Mouse (Mus musculus) frontal cortex, postnatal 14 days (tissue): ENCODE data around the gene Hist1h1c.
"Not testable (repeated sequence)": the region's sequence is repeated elsewhere in the genome, so short reads cannot be mapped to it uniquely, and the experiment has no call there.

Experiments
- DNase-seq, 2 experiments: peaks; one replicate each; pipeline ENCODE4 v3.0.0; 2022; ENCODE audit warnings: low spot score in 2 of 2

Hist1h1c gene

GRCm38 (mm10) chr13:23716261-23717042 lies 22.2 kb upstream of the Hist1h1c start:
- DNase-seq, result no peak

- no peak for DNase-seq
Observed at GRCm38 (mm10) chr13:23717176-23717575, 21.4 kb upstream of the Hist1h1c start.

- not testable (repeated sequence) for DNase-seq
Observed at GRCm38 (mm10) chr13:23717593-23718245, 20.9 kb upstream of the Hist1h1c start.

DNA sequence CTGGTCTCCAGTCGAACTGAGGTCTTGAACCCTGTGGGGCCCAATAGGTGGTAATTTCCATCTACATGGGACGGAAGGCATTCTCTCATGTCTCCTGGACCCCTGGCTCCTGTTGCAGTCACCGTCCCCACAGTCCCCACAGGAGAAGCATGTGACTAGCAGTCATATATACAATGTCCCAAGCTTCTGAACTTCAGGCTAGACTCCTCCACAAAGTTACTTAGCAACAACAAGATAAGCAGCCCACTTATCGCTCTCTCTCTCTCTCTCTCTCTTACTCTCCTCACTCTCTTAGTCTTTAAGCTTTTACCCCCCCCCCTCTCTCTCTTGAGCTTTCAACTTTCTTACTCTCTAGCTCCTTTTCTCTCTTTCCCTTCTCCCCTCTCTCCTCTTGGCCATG lies 14.4 kb upstream of the Hist1h1c start:
- DNase-seq, result no peak

DNA sequence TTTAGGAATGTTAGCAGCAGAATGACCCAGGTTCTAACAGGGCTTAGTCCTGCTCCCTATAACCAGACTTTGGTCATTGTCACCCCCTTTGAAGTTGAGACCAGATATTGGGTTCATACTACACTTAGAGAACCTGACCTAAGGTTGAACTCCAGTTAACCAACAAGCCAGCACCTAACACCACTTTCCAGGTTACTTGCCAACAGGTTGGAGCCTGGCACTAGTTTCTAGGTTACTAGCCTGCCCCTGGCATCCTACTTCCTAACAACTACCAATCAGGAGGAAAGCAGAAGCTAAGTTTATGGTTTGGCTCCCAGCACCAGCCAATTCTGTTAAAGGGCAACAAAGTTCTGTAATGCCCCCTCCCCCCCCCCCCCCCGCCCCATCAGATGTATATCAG lies 13.4 kb upstream of the Hist1h1c start:
- no peak for DNase-seq

GRCm38 (mm10) chr13:23728472-23729191 lies 10.0 kb upstream of the Hist1h1c start:
- no peak for DNase-seq

DNA sequence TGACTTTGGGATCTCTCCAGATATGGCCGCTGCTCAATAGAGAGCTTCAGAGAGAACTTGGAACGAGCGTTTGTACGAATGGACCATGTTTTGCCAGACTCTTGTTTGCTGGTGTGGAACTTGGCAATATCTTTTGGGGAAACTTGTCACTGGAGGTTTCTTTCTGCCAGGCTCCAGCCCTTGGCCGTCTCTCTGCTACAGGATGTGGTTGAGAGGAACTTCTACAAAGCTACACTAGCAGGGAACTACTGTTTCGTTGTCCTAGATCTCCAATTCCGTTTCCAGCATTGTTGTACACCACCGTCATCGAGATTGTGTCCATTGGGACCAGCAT lies 9.4 kb upstream of the Hist1h1c start:
- DNase-seq, result no peak

DNA sequence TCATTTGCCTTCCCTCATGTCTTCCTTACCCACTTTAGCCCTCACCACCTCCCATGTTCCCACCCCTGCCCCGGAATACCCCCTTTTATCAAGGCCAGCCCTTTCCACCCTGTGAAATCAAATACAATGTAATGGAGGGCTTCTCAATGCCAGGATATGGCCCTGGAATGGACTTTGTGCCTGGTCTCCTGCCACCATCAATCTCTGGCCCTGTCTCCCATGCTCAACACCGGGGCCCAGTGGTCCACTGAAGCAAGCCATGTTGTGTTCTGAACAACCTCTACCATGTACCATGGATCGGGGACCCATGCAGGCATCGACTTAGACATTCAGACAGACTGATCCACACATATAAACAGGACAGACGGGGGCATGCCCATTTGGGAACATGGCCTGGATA lies 8.9 kb upstream of the Hist1h1c start:
- no peak for DNase-seq

GRCm38 (mm10) chr13:23730479-23730878 lies 8.1 kb upstream of the Hist1h1c start:
- no peak for DNase-seq

- DNase-seq, result no peak
Observed at GRCm38 (mm10) chr13:23732156-23732804, 6.3 kb upstream of the Hist1h1c start.

- no peak for DNase-seq
Observed at GRCm38 (mm10) chr13:23737091-23737490, 1.5 kb upstream of the Hist1h1c start.

DNA sequence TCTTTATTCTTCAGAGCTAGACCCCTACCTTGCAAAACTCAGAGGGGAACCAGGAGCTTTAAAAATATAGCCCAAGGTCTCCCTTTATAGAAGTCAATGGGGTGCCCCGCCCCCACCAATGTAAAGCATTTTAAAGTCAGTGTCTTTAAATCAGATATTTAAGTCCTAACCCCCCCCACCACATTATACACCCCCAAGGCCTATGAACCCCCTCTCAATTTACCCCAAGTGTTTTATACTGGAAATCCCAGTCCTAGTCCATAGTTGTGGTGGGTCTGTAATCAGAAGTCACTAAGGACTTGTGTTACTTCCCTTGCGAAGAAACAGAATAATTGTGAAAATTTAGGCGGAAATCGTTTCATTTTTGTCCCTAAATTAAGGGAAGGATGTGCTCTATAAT lies 567 bp upstream of the Hist1h1c start:
- no peak for DNase-seq

- peak; percentile 90 to 92 for DNase-seq
Observed at GRCm38 (mm10) chr13:23739069-23739921, 687 bp downstream of the Hist1h1c start.

DNA sequence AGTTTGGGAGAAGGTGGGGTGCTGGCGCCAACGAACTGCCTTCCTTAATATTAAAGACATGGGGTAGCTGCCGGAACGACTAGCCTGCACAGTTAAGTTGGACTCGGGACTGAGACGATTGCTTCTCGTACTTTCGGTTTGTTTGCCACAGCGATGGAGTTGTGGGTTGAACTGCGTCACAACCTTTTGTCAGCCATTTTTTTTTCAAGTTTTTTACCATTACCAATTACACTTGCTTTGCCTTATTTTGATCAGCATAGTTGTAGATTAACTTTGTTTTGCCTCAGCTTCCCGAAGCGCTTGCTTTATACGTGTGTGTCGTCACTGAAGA lies 1.3 kb downstream of the Hist1h1c start:
- no peak for DNase-seq

DNA sequence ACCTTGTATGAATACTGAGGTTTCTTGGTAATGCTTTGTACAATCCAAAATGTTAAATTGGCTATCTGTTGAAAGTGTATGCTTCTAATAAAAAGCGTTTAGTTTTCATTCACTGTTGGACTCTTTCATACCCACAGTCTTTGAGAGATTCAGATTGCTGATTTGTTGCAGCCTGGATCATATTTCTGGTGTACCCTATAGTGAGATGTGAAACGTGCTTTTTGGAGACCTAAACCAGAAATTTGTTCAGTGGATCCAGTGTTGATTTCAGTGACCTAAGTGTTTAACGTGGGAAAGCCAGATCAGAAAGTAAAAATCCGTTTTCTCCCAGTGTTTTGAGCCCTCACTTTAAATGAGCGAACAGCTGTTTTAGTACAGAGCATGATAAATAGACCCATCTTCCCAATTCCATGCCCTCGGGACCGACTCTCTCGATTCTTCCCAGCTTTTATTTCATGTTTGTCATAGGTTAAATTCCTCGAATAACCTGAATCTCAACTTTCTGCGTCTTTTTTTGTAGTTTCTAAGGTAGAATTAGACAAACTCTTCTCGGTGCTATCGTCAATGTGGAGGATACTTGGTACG lies 1.7 kb downstream of the Hist1h1c start:
- no peak for DNase-seq

- no peak for DNase-seq
Observed at GRCm38 (mm10) chr13:23740910-23741309, 2.3 kb downstream of the Hist1h1c start.

GRCm38 (mm10) chr13:23742007-23742406 lies 3.4 kb downstream of the Hist1h1c start:
- no peak for DNase-seq

- DNase-seq, result no peak
Observed at GRCm38 (mm10) chr13:23743215-23743614, 4.6 kb downstream of the Hist1h1c start.

- DNase-seq, result no peak
Observed at GRCm38 (mm10) chr13:23743963-23744362, 5.4 kb downstream of the Hist1h1c start.

- DNase-seq, result no peak
Observed at GRCm38 (mm10) chr13:23744421-23745380, 6.1 kb downstream of the Hist1h1c start.
